Comparison of ENCODE assay signal across 8 mouse cellular contexts in genomic region chr8:105297511-105298192, GRCm38 (mm10). TPM values are rescaled to one million over a fixed set of nuclear protein-coding genes. Genes with fewer than 3 reads are reported as not detected.
A peak's percentile ranks its signal among the peaks of the same experiment; 100 is the strongest.
DNase-seq lines count a peak whose midpoint lies in the region; ATAC-seq lines count a peak whose summit lies in the region.

Gene E2f4, plus strand, starts transcription at chr8:105297663.

- under 1% methylated on average over 58 of the region's 58 CpGs for WGBS in hindbrain, embryonic 11.5 days

- no peaks in the 10 kb centered on the region for H3K9me3 ChIP-seq in hindbrain, embryonic 11.5 days (ENCODE audit: control insufficient read depth, low read length)

- H3K4me3 ChIP-seq in hindbrain, embryonic 11.5 days (ENCODE audit: low read depth, low read length): peak within 1 kb of the TSS; percentile 98

- ATAC-seq in hindbrain, embryonic 11.5 days (ENCODE audit: low FRiP score): peak; percentile 91

- no peaks in the 10 kb centered on the region for H3K27me3 ChIP-seq in hindbrain, embryonic 11.5 days (ENCODE audit: control insufficient read depth, insufficient read depth, low read length)

- H3K9ac ChIP-seq in hindbrain, embryonic 11.5 days (ENCODE audit: low read depth, low read length): peak within 1 kb of the TSS; percentile 95

- peak within 1 kb of the TSS; percentile 74 for H3K4me2 ChIP-seq in hindbrain, embryonic 11.5 days (replicated peaks; ENCODE audit: low read depth, low read length)

- peak within 1 kb of the TSS; percentile 54 for H3K27ac ChIP-seq in hindbrain, embryonic 11.5 days (ENCODE audit: low read depth, low read length)

- peaks cover 6% of the 10 kb centered on the region; the same call in 1 of the 2 replicates for H3K4me1 ChIP-seq in hindbrain, embryonic 11.5 days (replicated peaks; ENCODE audit: control insufficient read depth, insufficient read depth, low read length)

- peaks cover 12% of the 10 kb centered on the region for H3K36me3 ChIP-seq in hindbrain, embryonic 11.5 days (ENCODE audit: control insufficient read depth, insufficient read depth, low read length)

- DNase-seq in Muller cell, postnatal 12 days (ENCODE audit: inconsistent ontology term): peak; percentile 90
- peak; percentile 87 for DNase-seq in cerebellum, adult 9-10 months
- DNase-seq in frontal cortex, adult 2 months (ENCODE audit: extremely low spot score in 1 of 2, low spot score in 1 of 2): peak; percentile 81 to 96
- peak; percentile 95 for DNase-seq in hindbrain, embryonic 11.5 days (ENCODE audit: low spot score)
- peak; percentile 87 to 94 for DNase-seq in layer of hippocampus, postnatal 10 days (ENCODE audit: low spot score in 2 of 2)
- peak; percentile 95 for DNase-seq in lung, postnatal 10 days
- DNase-seq in ovary, postnatal 36 days (ENCODE audit: low spot score): peak; percentile 89
- peak; percentile 89 for DNase-seq in thymus, postnatal 25 days

RNA-seq across cellular contexts. Expression of gene E2f4, which starts in this region (rescaled TPM):
- polyA plus RNA-seq in frontal cortex, adult 2 months (2012; rRNA removed): 59.9 and 67.7 TPM in 2 replicates
- polyA plus RNA-seq in hindbrain, embryonic 11.5 days (2014; fragmentation: Nextera tagmentation; extraction: Ambion mirVana): 96.7 and 97.1 TPM in 2 replicates
- total RNA-seq in layer of hippocampus, postnatal 10 days (2021): 10 to 100 TPM; 31.9 to 33.5 TPM

Comparison
In these comparisons a context has a peak if more than half of its experiments do, and no peak if none do; other contexts are left out.
1. Peak in every context shown above with its lines: DNase-seq, ATAC-seq, H3K4me3 ChIP-seq and H3K27ac ChIP-seq.